Mouse (Mus musculus): ENCODE measurements at regions not wholly inside any gene's neighbourhood (a gene's known extent, or its start where the extent isn't known, plus 50 kb on each side); places are given as distances from the start of the nearest gene placed in this dataset.

DNA sequence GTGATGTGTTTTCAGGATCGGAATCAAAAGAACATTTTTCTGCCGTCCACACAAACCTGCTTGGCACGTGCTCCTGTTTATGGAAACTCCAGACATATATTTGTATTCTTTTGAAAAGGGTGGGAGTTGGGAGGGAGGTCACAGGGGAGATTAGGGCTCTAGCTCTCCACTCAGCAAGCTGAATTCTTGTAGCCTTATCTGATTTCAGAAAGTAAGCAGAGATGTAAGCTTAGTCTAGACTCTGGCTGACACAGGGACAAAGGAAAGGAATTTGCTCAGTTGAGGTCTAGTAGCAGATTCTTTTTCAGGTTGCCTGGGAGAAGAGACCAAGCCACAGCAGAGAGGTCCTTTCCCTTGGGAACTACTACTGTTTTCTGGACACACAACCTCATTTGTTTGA is 253.1 kb downstream of the Map2k6 start:
- Histone ChIP-seq H3K27me3 (replicated peaks; ENCODE audit: control insufficient read depth, insufficient read depth, low read length) (no peaks in the 10 kb centered on the region), H3K4me2 (ENCODE audit: low read length) (no peak overlapping the region), H3K36me3 (ENCODE audit: control insufficient read depth, insufficient read depth, low read length) (no peaks in the 10 kb centered on the region), H3K4me3 (ENCODE audit: low read depth, low read length) (no peak overlapping the region), H3K27ac (ENCODE audit: low read depth, low read length) (no peak overlapping the region), H3K9me3 (replicated peaks; ENCODE audit: control insufficient read depth, low read length) (no peaks in the 10 kb centered on the region), H3K9ac (ENCODE audit: low read length) (no peak overlapping the region), H3K4me1 (ENCODE audit: control insufficient read depth, insufficient read depth, low read length) (0 out of 2 replicates have a peak, but pooled peaks cover 4% of the 10 kb centered on the region)
- DNase-seq (ENCODE audit: low spot score): no peak
- no peak for ATAC-seq
- WGBS: 23% methylated on average over 3 of the region's 3 CpGs

DNA sequence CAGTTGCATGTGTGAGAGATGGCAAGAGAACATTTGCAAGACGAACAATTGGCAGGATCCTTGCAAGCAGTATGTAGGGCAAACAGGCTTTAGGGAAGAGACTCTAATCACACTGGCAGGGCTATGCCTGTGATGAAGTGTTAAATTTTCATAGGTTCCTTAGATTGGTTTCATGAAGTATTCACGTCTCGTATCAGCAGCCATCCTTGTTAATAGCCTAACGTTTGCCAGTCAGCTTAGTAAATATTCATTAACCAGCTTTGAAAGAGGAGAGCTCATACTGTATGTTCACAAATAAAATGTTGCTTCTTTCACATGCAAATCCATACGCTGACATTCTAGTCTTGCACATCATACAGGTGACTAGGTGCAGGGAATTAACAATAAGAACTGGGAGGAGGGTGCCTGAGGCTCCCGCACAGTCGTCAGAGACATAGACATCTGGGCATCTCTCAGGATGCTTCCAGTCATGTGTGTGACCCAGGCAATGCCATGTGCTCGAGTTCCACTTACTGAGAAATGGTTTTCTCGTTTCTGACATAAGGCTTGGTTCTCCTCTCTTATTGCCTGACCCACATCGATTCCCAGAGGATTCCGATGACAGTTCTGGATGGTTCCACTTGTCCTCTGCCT is 257.7 kb downstream of the Map2k6 start:
- DNase-seq (ENCODE audit: low spot score): peak; percentile 44
- peak; percentile 50; the same call in 1 of the 2 replicates for ATAC-seq

DNA sequence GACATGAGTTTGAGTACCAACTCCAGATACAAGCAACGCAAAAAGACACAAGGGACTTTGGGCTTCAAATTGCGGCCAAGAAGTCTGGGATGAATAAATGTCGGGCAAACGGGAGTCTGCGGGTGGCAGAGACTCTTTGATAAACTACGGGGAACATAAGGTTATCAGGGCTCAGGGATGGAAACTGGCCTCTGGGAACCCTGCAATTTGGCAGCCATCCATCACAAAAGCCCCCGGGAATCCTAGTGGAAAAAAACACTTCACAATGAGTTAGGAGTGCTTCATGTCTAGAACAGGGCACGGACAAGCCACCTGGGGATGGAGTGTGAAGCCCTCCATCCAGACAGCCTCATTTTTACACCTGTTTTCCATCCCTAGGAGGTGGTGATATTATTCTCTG is 258.9 kb downstream of the Map2k6 start:
- H3K4me1 ChIP-seq (ENCODE audit: control insufficient read depth, insufficient read depth, low read length): 0 out of 2 replicates have a peak, but pooled peaks cover 4% of the 10 kb centered on the region
- H3K4me3 ChIP-seq (ENCODE audit: low read depth, low read length): no peak overlapping the region
- no peaks in the 10 kb centered on the region for H3K36me3 ChIP-seq (ENCODE audit: control insufficient read depth, insufficient read depth, low read length)
- no peak for ATAC-seq
- no peak for DNase-seq (ENCODE audit: low spot score)
- H3K27me3 ChIP-seq (replicated peaks; ENCODE audit: control insufficient read depth, insufficient read depth, low read length): no peaks in the 10 kb centered on the region
- no peak overlapping the region for H3K4me2 ChIP-seq (ENCODE audit: low read length)
- no peaks in the 10 kb centered on the region for H3K9me3 ChIP-seq (replicated peaks; ENCODE audit: control insufficient read depth, low read length)
- 82% methylated on average over 8 of the region's 8 CpGs for WGBS
- H3K27ac ChIP-seq (ENCODE audit: low read depth, low read length): no peak overlapping the region
- H3K9ac ChIP-seq (ENCODE audit: low read length): no peak overlapping the region

More for the DNA sequence above, 257.7 kb downstream of the Map2k6 start:
- Histone ChIP-seq H3K27me3 (replicated peaks; ENCODE audit: control insufficient read depth, insufficient read depth, low read length) (no peaks in the 10 kb centered on the region), H3K9me3 (replicated peaks; ENCODE audit: control insufficient read depth, low read length) (no peaks in the 10 kb centered on the region), H3K4me3 (ENCODE audit: low read depth, low read length) (no peak overlapping the region), H3K9ac (ENCODE audit: low read length) (no peak overlapping the region), H3K27ac (ENCODE audit: low read depth, low read length) (no peak overlapping the region), H3K4me2 (ENCODE audit: low read length) (no peak overlapping the region), H3K4me1 (ENCODE audit: control insufficient read depth, insufficient read depth, low read length) (0 out of 2 replicates have a peak, but pooled peaks cover 4% of the 10 kb centered on the region), H3K36me3 (ENCODE audit: control insufficient read depth, insufficient read depth, low read length) (no peaks in the 10 kb centered on the region)
- WGBS: 44% methylated on average over 11 of the region's 11 CpGs

DNA sequence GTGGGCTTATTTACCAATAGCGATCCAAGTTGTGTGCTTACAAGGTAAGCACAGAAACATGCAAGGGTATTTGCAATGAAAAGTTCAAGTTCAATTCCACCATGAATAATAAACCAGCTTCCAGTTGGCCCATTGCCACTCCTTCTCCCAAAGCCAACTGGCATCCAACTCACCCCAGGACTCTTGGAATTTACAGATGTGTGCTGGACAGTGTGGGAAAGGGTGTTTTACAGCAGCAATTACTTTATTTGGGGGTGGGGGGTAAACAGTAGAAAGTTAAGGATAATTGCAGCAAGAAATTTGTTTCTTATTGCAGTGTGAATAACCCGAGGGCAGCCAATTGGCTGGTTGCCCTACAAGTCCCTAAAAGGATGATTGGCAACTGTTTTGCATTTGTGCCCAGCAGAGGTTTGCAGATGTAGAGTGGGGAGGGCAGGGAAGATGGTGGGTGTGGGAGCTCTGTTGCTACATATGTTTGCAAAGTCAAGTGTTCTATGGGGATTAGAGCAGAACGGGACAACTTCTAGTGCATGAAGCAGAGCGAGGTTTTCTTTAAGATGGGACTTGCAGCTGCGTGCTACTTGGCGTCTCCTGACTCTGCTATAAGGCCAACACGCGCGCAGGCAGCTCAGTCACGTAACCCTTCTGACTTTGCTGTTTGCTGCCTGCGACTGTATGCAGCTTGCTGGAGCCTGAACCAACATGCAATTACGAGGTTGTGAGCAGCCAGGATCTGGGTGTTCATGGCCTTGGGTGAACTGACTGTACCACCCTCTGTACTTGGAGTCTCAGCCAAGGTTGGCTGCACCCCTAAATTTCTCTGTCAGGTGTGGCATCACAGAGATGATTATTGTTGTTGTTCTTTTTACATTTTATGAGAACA is 271.9 kb downstream of the Map2k6 start:
- no peaks in the 10 kb centered on the region for H3K9me3 ChIP-seq (replicated peaks; ENCODE audit: control insufficient read depth, low read length)
- ATAC-seq (no peak), DNase-seq (ENCODE audit: low spot score) (peak; percentile 37)
- no peak overlapping the region for H3K9ac ChIP-seq (ENCODE audit: low read length)
- no peaks in the 10 kb centered on the region for H3K36me3 ChIP-seq (ENCODE audit: control insufficient read depth, insufficient read depth, low read length)
- no peak overlapping the region for H3K4me3 ChIP-seq (ENCODE audit: low read depth, low read length)
- no peaks in the 10 kb centered on the region for H3K4me1 ChIP-seq (ENCODE audit: control insufficient read depth, insufficient read depth, low read length)
- no peak overlapping the region for H3K4me2 ChIP-seq (ENCODE audit: low read length)
- H3K27ac ChIP-seq (ENCODE audit: low read depth, low read length): no peak overlapping the region
- H3K27me3 ChIP-seq (replicated peaks; ENCODE audit: control insufficient read depth, insufficient read depth, low read length): no peaks in the 10 kb centered on the region
- 74% methylated on average over 12 of the region's 12 CpGs for WGBS

DNA sequence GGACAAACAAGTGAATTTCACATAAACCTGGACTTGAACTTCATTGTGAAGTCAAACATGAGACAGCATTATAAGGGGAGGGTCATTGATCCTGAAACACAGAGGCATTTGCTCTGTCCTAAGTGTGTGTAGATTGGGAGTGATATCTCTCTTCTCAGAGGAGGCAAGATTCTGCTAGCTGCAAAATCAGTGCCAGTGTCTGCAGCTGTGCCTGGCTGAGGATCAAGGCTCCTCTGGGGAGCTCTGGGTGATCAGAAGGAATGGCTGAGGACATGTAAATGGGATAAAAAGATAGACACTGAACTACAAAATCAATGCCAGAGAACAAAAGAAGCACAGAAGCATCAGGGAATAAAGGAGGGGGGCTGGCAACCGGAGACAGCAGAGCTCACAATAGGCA is 274.0 kb downstream of the Map2k6 start:
- ATAC-seq (no peak), DNase-seq (ENCODE audit: low spot score) (peak; percentile 4)
- H3K9me3 ChIP-seq (replicated peaks; ENCODE audit: control insufficient read depth, low read length): no peaks in the 10 kb centered on the region
- H3K36me3 ChIP-seq (ENCODE audit: control insufficient read depth, insufficient read depth, low read length): no peaks in the 10 kb centered on the region
- 16% methylated on average over 1 of the region's 1 CpGs for WGBS
- no peak overlapping the region for H3K4me3 ChIP-seq (ENCODE audit: low read depth, low read length)
- no peak overlapping the region for H3K9ac ChIP-seq (ENCODE audit: low read length)
- H3K4me2 ChIP-seq (ENCODE audit: low read length): no peak overlapping the region
- no peaks in the 10 kb centered on the region for H3K27me3 ChIP-seq (replicated peaks; ENCODE audit: control insufficient read depth, insufficient read depth, low read length)
- H3K4me1 ChIP-seq (ENCODE audit: control insufficient read depth, insufficient read depth, low read length): no peaks in the 10 kb centered on the region
- H3K27ac ChIP-seq (ENCODE audit: low read depth, low read length): no peak overlapping the region

DNA sequence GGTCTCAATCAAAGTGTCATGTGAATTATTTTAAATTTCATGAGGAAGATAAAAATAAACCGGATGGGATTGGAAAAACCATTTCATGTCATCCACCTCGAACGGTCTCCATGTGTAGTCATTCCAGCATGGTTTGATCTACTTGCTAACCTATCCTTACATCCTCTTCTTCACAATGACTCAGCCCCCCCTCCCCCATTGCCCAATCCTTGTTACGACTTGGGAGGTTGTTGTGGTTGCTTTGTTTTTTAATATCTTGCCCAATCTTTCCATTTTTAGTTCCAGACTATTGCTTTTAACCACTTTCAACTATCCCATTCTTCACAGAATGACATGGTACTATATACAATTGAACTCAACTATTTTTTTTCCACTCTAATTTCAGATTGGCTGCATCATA is 275.0 kb upstream of the Kcnj16 start:
- no peak for ATAC-seq

DNA sequence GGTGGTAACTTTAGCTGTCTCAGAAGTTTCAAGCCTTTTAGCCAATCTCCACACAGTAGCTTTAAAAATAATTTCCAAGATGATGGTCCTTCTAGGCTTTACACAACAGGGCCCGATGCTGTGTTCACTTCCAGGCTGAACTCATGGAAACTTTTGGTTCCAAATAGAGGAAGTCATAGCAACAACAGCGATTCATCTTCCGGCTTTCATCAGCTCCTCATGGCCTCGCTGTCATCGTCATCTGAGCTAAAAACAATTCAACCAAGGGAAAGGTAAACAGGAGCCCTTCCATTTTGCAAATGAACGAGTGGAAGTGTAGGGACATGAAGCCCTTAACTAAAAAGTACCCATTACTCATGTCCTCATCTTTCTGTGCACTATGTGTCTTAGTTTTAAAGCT is 270.8 kb upstream of the Kcnj16 start:
- WGBS: 92% methylated on average over 6 of the region's 6 CpGs
- no peak for DNase-seq (ENCODE audit: low spot score)
- no peak overlapping the region for H3K27ac ChIP-seq (ENCODE audit: low read depth, low read length)
- H3K36me3 ChIP-seq (ENCODE audit: control insufficient read depth, insufficient read depth, low read length): no peaks in the 10 kb centered on the region
- H3K27me3 ChIP-seq (replicated peaks; ENCODE audit: control insufficient read depth, insufficient read depth, low read length): no peaks in the 10 kb centered on the region
- H3K9me3 ChIP-seq (replicated peaks; ENCODE audit: control insufficient read depth, low read length): no peaks in the 10 kb centered on the region
- ATAC-seq: no peak
- H3K4me2 ChIP-seq (ENCODE audit: low read length): no peak overlapping the region
- H3K9ac ChIP-seq (ENCODE audit: low read length): no peak overlapping the region
- no peaks in the 10 kb centered on the region for H3K4me1 ChIP-seq (ENCODE audit: control insufficient read depth, insufficient read depth, low read length)
- no peak overlapping the region for H3K4me3 ChIP-seq (ENCODE audit: low read depth, low read length)

More for the DNA sequence above, 275.0 kb upstream of the Kcnj16 start:
- Histone ChIP-seq H3K4me3 (ENCODE audit: low read depth, low read length) (no peak overlapping the region), H3K4me1 (ENCODE audit: control insufficient read depth, insufficient read depth, low read length) (no peaks in the 10 kb centered on the region), H3K27ac (ENCODE audit: low read depth, low read length) (no peak overlapping the region), H3K27me3 (replicated peaks; ENCODE audit: control insufficient read depth, insufficient read depth, low read length) (no peaks in the 10 kb centered on the region), H3K9ac (ENCODE audit: low read length) (no peak overlapping the region), H3K36me3 (ENCODE audit: control insufficient read depth, insufficient read depth, low read length) (no peaks in the 10 kb centered on the region), H3K9me3 (replicated peaks; ENCODE audit: control insufficient read depth, low read length) (no peaks in the 10 kb centered on the region), H3K4me2 (ENCODE audit: low read length) (no peak overlapping the region)
- WGBS: 94% methylated on average over 4 of the region's 4 CpGs
- DNase-seq (ENCODE audit: low spot score): no peak

DNA sequence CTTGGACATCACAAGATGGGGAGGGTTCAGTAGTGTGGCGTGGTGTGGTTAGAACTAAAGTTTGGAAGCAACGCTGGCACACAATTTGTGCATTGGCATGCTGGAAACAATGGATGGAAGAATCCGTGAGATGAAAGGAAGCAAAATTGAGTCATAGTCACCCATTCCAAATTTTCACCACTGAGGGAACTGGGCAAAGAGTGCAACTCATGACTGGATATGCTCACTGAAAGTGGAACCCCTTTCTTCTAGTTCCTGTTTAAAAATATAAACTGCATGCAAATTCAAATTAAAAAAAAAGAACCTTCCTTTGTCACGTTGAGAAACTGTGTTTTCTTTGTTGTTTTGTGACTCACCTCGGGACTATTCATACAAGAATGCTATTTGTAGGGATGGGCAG is 269.5 kb upstream of the Kcnj16 start:
- Histone ChIP-seq H3K27ac (ENCODE audit: low read depth, low read length) (no peak overlapping the region), H3K27me3 (replicated peaks; ENCODE audit: control insufficient read depth, insufficient read depth, low read length) (no peaks in the 10 kb centered on the region), H3K4me2 (ENCODE audit: low read length) (no peak overlapping the region), H3K4me1 (ENCODE audit: control insufficient read depth, insufficient read depth, low read length) (no peaks in the 10 kb centered on the region), H3K9me3 (replicated peaks; ENCODE audit: control insufficient read depth, low read length) (no peaks in the 10 kb centered on the region), H3K36me3 (ENCODE audit: control insufficient read depth, insufficient read depth, low read length) (no peaks in the 10 kb centered on the region), H3K4me3 (ENCODE audit: low read depth, low read length) (no peak overlapping the region), H3K9ac (ENCODE audit: low read length) (no peak overlapping the region)
- DNase-seq (ENCODE audit: low spot score) (no peak), ATAC-seq (no peak)
- WGBS: 82% methylated on average over 5 of the region's 5 CpGs

DNA sequence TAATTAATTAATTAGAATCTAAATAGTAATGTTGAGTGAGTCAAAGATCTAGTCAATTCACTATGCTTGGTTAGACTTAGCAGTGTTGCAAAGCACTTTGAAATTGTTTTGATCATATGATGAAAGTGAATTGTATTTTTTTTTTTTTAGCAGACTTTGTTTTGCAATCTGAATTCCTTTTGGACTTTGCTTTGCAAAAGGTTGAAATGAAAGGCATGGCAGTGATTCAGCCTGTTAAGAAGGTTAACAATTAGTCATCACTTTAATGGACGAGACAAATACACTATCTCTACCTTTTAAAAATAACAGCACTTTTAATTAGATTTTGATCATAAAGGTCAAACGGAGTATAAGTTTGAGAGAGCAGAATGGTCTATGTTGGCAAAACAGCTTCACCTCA is 266.9 kb upstream of the Kcnj16 start:
- Histone ChIP-seq H3K4me1 (ENCODE audit: control insufficient read depth, insufficient read depth, low read length) (no peaks in the 10 kb centered on the region), H3K9me3 (replicated peaks; ENCODE audit: control insufficient read depth, low read length) (no peaks in the 10 kb centered on the region), H3K4me2 (ENCODE audit: low read length) (no peak overlapping the region), H3K4me3 (ENCODE audit: low read depth, low read length) (no peak overlapping the region), H3K27ac (ENCODE audit: low read depth, low read length) (no peak overlapping the region), H3K27me3 (replicated peaks; ENCODE audit: control insufficient read depth, insufficient read depth, low read length) (no peaks in the 10 kb centered on the region), H3K36me3 (ENCODE audit: control insufficient read depth, insufficient read depth, low read length) (no peaks in the 10 kb centered on the region), H3K9ac (ENCODE audit: low read length) (no peak overlapping the region)
- 83% methylated on average over 2 of the region's 2 CpGs for WGBS
- ATAC-seq (no peak), DNase-seq (ENCODE audit: low spot score) (no peak)

Data from forebrain, embryonic 14.5 days (tissue).